8 mouse cellular contexts compared by ENCODE assay signal in the genomic region with DNA sequence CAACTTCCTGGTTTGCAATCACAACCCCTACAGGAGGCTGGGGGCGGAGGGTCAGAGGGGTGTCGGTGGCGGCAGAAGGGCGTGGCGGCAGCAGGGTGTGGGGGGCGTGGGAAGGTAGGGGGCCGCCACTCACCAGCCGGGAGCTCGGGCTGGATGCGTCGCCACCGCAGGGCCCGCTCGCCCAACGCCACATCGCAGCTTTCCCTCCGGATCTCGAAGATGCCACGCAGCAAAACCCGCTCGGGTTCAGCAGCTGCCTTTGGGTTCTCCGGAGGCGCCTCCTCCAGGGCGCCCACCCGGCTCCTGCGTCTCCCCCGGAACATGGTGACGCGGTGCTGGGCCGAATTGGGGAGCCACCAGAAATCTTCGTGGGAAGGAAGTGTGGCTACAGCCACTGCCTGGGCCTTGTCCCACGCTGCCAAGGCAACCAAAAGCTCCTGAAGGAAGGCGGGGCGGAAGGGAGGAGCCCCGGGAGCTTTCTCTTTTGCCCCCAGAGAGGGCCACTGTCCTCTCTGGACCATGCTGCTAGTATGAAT. TPM values are rescaled to one million over a fixed set of nuclear protein-coding genes. Genes with fewer than 3 reads are reported as not detected.
A peak's percentile ranks its signal among the peaks of the same experiment; 100 is the strongest.
DNase-seq lines count a peak whose midpoint lies in the region; ATAC-seq and TF ChIP-seq lines count a peak whose summit lies in the region.

No protein-coding gene starts in this region.

- H3K4me2 ChIP-seq in heart, embryonic 13.5 days: peak overlapping the region; percentile 97
- peak overlapping the region; percentile 82 for H3K4me2 ChIP-seq in midbrain, embryonic 11.5 days

- H3K9me3 ChIP-seq in heart, embryonic 13.5 days: no peaks in the 10 kb centered on the region
- 0 out of 2 replicates have a peak, but pooled peaks cover 3% of the 10 kb centered on the region for H3K9me3 ChIP-seq in midbrain, embryonic 11.5 days (ENCODE audit: control insufficient read depth, low read length)

- peaks cover 6% of the 10 kb centered on the region for H3K4me1 ChIP-seq in testis, adult 2 months (ENCODE audit: control insufficient read depth, insufficient read depth, low read length)
- H3K4me1 ChIP-seq in heart, embryonic 13.5 days: peaks cover 10% of the 10 kb centered on the region
- peaks cover 8% of the 10 kb centered on the region for H3K4me1 ChIP-seq in midbrain, embryonic 11.5 days (ENCODE audit: control insufficient read depth, insufficient read depth, low read length)

- no peak for TF ChIP-seq CTCF in testis, adult 2 months (IDR thresholded peaks at IDR 0.05; ENCODE audit: control insufficient read depth, insufficient read depth, insufficient replicate concordance, low read depth, low read length)

- no peak for DNase-seq in testis, postnatal 14 days (ENCODE audit: low spot score)
- peak; percentile 66 for DNase-seq in embryo, embryonic 11 days
- DNase-seq in left cerebral cortex, postnatal 36 days (ENCODE audit: low spot score in 2 of 2): peak; percentile 24 to 49
- DNase-seq in midbrain, embryonic 11.5 days (ENCODE audit: low spot score, missing footprints): peak; percentile 95
- DNase-seq in yolk sac, embryonic 10.5 days (ENCODE audit: low spot score): peak; percentile 9
- no peak for DNase-seq in urinary bladder, postnatal 36 days (ENCODE audit: low spot score in 2 of 2)

- TF ChIP-seq POLR2A in testis, adult 2 months (IDR thresholded peaks at IDR 0.05; ENCODE audit: control insufficient read depth, low read depth, low read length): no peak

- under 1% methylated on average over 34 of the region's 35 CpGs for WGBS in heart, embryonic 13.5 days
- WGBS in midbrain, embryonic 11.5 days: 1% methylated on average over 35 of the region's 35 CpGs

- intact Hi-C loops in left cerebral cortex, postnatal 36 days (cut with DNase I): loop anchor here (2.0 kb wide), 1 partner anchor 24 kb away; no protein-coding TSS in a partner anchor

- no peak overlapping the region for H3K27ac ChIP-seq in testis, adult 2 months (ENCODE audit: control insufficient read depth, insufficient read depth, low read depth, low read length)
- H3K27ac ChIP-seq in heart, embryonic 13.5 days (replicated peaks): no peak overlapping the region
- H3K27ac ChIP-seq in midbrain, embryonic 11.5 days (ENCODE audit: low read depth, low read length): no peak overlapping the region

- peak overlapping the region; percentile 45; the same call in 1 of the 2 replicates for H3K4me3 ChIP-seq in testis, adult 2 months (ENCODE audit: control insufficient read depth, low read depth, low read length)
- H3K4me3 ChIP-seq in heart, embryonic 13.5 days: peak overlapping the region; percentile 64
- peak overlapping the region; percentile 43 for H3K4me3 ChIP-seq in midbrain, embryonic 11.5 days (ENCODE audit: low read depth, low read length)

- ATAC-seq in heart, embryonic 13.5 days (ENCODE audit: extremely low read depth, insufficient number of reproducible peaks, low FRiP score, low TSS enrichment): no peak
- ATAC-seq in midbrain, embryonic 11.5 days (ENCODE audit: low FRiP score): peak; percentile 92

- peak overlapping the region; percentile 73 for H3K9ac ChIP-seq in heart, embryonic 13.5 days
- H3K9ac ChIP-seq in midbrain, embryonic 11.5 days (ENCODE audit: low read length): peak overlapping the region; percentile 63

- no peaks in the 10 kb centered on the region for H3K36me3 ChIP-seq in testis, adult 2 months (ENCODE audit: control insufficient read depth, insufficient read depth, low read length)
- H3K36me3 ChIP-seq in heart, embryonic 13.5 days: no peaks in the 10 kb centered on the region
- no peaks in the 10 kb centered on the region for H3K36me3 ChIP-seq in midbrain, embryonic 11.5 days (ENCODE audit: control insufficient read depth, insufficient read depth, low read length)

- no peaks in the 10 kb centered on the region for H3K27me3 ChIP-seq in testis, adult 2 months (ENCODE audit: control insufficient read depth, insufficient read depth, low read length)
- H3K27me3 ChIP-seq in heart, embryonic 13.5 days (replicated peaks): peaks cover 28% of the 10 kb centered on the region
- peaks cover 4% of the 10 kb centered on the region for H3K27me3 ChIP-seq in midbrain, embryonic 11.5 days (ENCODE audit: control insufficient read depth, insufficient read depth, low read length)

RNA-seq across cellular contexts. Expression of gene Neurod1, which starts 27.9 kb away (rescaled TPM):
- polyA plus RNA-seq in testis, adult 2 months (2012; rRNA removed): not detected in 2 replicates
- not detected in 2 replicates for polyA plus RNA-seq in heart, embryonic 13.5 days (2015; fragmentation: Nextera tagmentation; extraction: Ambion mirVana)
- 10 to 100 TPM; 14.6 to 18.9 TPM for total RNA-seq in left cerebral cortex, postnatal 36 days (2021)
- 43.4 TPM in 2 replicates for polyA plus RNA-seq in midbrain, embryonic 11.5 days (2014; fragmentation: Nextera tagmentation; extraction: Ambion mirVana)

RNA-seq across cellular contexts. Expression of gene Cerkl, which starts 27.9 kb away (rescaled TPM):
- 2.3 TPM in 2 replicates for polyA plus RNA-seq in testis, adult 2 months (2012; rRNA removed)
- polyA plus RNA-seq in heart, embryonic 13.5 days (2015; fragmentation: Nextera tagmentation; extraction: Ambion mirVana): 0.28 and 0.44 TPM in 2 replicates
- 1 to 10 TPM; 3.0 to 6.7 TPM for total RNA-seq in left cerebral cortex, postnatal 36 days (2021)
- 2.4 and 2.5 TPM in 2 replicates for polyA plus RNA-seq in midbrain, embryonic 11.5 days (2014; fragmentation: Nextera tagmentation; extraction: Ambion mirVana)

Comparison
In these comparisons a context has a peak if more than half of its experiments do, and no peak if none do; other contexts are left out.
1. DNase-seq: peak in embryo, embryonic 11 days (single experiment), left cerebral cortex, postnatal 36 days (2 of 2), midbrain, embryonic 11.5 days (single experiment) and yolk sac, embryonic 10.5 days (single experiment); none in testis, postnatal 14 days (single experiment) and urinary bladder, postnatal 36 days (0 of 2).
2. RNA of gene Neurod1, which starts 27.9 kb away (polyA plus RNA-seq): 43.4 TPM in midbrain, embryonic 11.5 days; not detected in heart, embryonic 13.5 days and not detected in testis, adult 2 months; every median in the first group is over 10 times any median in the second.
3. Peak in every context shown above with its lines, with median percentiles within 50 percentile points of each other: H3K4me3 ChIP-seq.